Mouse (Mus musculus) small intestine, adult 2 months (tissue): ENCODE measurements around the gene Kcnq2. TPM values are rescaled to one million over a fixed set of nuclear protein-coding genes. Genes with fewer than 3 reads are reported as not detected.

Experiments used
- H3K27ac ChIP-seq: fragments of 200-500 bp; 2 replicates; pipeline ENCODE4 v1.5.1; 2012; ENCODE audit warnings: low read depth, low read length, control low read depth, inconsistent platforms; ENCODE audit not compliant: insufficient read depth
- H3K27me3 ChIP-seq: fragments of 200-500 bp; 2 replicates; pipeline ENCODE4 v1.6.1; 2012; ENCODE audit warnings: mild to moderate bottlenecking, moderate library complexity, low read length, inconsistent platforms; ENCODE audit not compliant: control insufficient read depth, insufficient read depth
- H3K36me3 ChIP-seq: fragments of 200-500 bp; 2 replicates; pipeline ENCODE4 v1.6.1; 2012; ENCODE audit warnings: mild to moderate bottlenecking, low read length, control low read depth, inconsistent platforms; ENCODE audit not compliant: control insufficient read depth, insufficient read depth
- H3K4me1 ChIP-seq: fragments of 200-500 bp; 2 replicates; pipeline ENCODE4 v1.6.1; 2012; ENCODE audit warnings: low read length, inconsistent platforms, mixed read lengths; ENCODE audit not compliant: control insufficient read depth, insufficient read depth, insufficient read length
- H3K4me3 ChIP-seq: fragments of 200-500 bp; 2 replicates; pipeline ENCODE4 v1.5.1; 2012; ENCODE audit warnings: low read depth, mild to moderate bottlenecking, control low read depth, inconsistent platforms, low read length, moderate library complexity
- CTCF ChIP-seq: fragments of 200-500 bp; IDR thresholded peaks from 2 replicates; pipeline ENCODE4 v1.5.1; 2012; ENCODE audit warnings: low read depth, mild to moderate bottlenecking, control low read depth, inconsistent platforms, low read length, moderate library complexity, mixed read lengths; ENCODE audit not compliant: insufficient replicate concordance, insufficient read length; ENCODE audit errors: extremely low read depth
- POLR2A ChIP-seq: fragments of 200-500 bp; IDR thresholded peaks from 2 replicates; pipeline ENCODE4 v1.6.1; 2012; ENCODE audit warnings: low read depth, mild to moderate bottlenecking, control low read depth, inconsistent platforms, low read length, moderate library complexity
- WGBS: fragments of 180-500 bp; shearing (Covaris S2); methylation state at CpG from one replicate; pipeline ENCODE4 v1.1.7; 2018; 5-methylcytosine and 5-hydroxymethylcytosine counted together
- polyA plus RNA-seq: library from polyadenylated mRNA; depleted of rRNA; stranded (reverse); fragments of >200 nt; gene quantifications from 2 replicates; pipeline ENCODE4 v1.2.3, GENCODE M21; 2012

Gene Kcnq2
- polyA plus RNA-seq, 1 experiment = 0.51 TPM

DNA sequence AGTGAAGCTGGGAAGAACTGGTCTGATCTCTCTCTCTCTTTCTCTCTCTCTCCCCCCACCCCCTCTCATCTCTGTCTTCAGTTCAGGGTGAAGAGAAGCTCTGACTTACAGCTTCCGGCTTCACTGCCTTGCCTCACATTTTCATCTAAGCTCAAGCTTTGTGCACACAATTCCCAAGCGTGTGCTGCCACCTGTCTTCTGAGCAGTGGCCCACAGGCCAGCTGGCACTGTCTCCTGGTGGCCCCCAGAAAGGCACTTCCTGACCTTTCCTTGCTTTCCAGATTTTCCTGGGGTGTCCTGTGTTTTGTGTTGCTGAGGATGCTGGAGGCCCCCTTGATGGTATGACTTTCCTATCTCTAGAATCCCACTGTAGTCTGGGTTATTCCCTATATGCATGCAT, 31.0 kb downstream of the Kcnq2 start:
- Histone ChIP-seq H3K4me1 (peaks cover 5% of the 10 kb centered on the region; the same call in 1 of the 2 replicates), H3K36me3 (no peaks in the 10 kb centered on the region), H3K27me3 (no peaks in the 10 kb centered on the region), H3K27ac (no peak overlapping the region), H3K4me3 (no peak overlapping the region)
- no peak for TF ChIP-seq CTCF
- no peak for TF ChIP-seq POLR2A
- 50% methylated on average over 2 of the region's 2 CpGs for WGBS

DNA sequence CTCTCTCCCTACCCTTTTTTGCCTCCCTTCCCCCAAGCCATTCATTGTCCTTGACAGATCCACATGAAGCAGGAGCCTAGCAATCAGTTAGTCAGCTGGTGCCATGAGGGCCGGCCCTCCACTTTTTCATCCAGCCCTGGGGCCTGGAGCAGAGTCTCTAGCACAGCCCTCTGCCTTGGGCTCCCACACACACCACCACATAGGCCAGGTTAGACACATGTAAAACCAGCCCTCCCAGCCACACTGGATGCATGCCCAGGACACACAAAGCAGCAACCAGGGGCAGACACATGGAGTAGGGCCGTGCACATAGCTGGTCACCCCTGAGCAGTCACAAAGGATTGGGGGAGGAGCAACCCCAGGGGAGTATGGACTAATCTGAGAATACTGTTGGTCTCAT, 32.9 kb downstream of the Kcnq2 start:
- Histone ChIP-seq H3K4me3 (no peak overlapping the region), H3K27me3 (no peaks in the 10 kb centered on the region), H3K4me1 (peaks cover 5% of the 10 kb centered on the region; the same call in 1 of the 2 replicates), H3K36me3 (no peaks in the 10 kb centered on the region), H3K27ac (no peak overlapping the region)
- 52% methylated on average over 2 of the region's 2 CpGs for WGBS
- TF ChIP-seq CTCF (no peak), POLR2A (no peak)

GRCm38 (mm10) chr2:181101626-181102025, 33.5 kb downstream of the Kcnq2 start:
- Histone ChIP-seq H3K36me3 (no peaks in the 10 kb centered on the region), H3K27ac (no peak overlapping the region), H3K4me1 (peaks cover 5% of the 10 kb centered on the region; the same call in 1 of the 2 replicates), H3K4me3 (no peak overlapping the region), H3K27me3 (no peaks in the 10 kb centered on the region)
- no peak for TF ChIP-seq POLR2A
- no peak for TF ChIP-seq CTCF
- WGBS = 69% methylated on average over 1 of the region's 1 CpGs

GRCm38 (mm10) chr2:181100087-181100486, 35.0 kb downstream of the Kcnq2 start:
- TF ChIP-seq POLR2A (no peak), CTCF (no peak)
- peaks cover 5% of the 10 kb centered on the region; the same call in 1 of the 2 replicates for H3K4me1 ChIP-seq
- H3K36me3 ChIP-seq = no peaks in the 10 kb centered on the region
- WGBS = 41% methylated on average over 2 of the region's 2 CpGs
- H3K4me3 ChIP-seq = no peak overlapping the region
- no peaks in the 10 kb centered on the region for H3K27me3 ChIP-seq
- no peak overlapping the region for H3K27ac ChIP-seq

DNA sequence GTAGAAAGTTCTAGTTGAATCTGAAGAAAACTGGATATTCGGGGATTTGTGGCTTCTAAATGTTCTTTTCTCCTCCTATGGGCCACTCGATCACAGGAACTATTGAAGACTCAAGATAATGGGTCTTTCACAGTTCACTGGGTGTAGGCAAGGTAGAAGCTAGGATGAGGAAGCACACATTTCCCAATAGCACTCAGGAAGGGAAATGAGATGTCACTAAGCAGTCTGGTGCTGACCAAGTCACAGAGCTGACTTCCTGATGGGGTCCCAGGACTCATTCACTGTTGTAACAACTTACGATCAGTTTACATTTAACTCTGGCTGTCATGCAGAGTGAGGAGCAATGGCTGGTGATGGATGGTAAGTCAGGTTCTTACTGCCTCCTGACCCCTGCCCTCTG, 45.0 kb downstream of the Kcnq2 start:
- Histone ChIP-seq H3K36me3 (no peaks in the 10 kb centered on the region), H3K4me3 (no peak overlapping the region), H3K27ac (no peak overlapping the region), H3K27me3 (no peaks in the 10 kb centered on the region), H3K4me1 (no peaks in the 10 kb centered on the region)
- TF ChIP-seq CTCF = no peak
- no peak for TF ChIP-seq POLR2A
- WGBS = 64% methylated on average over 3 of the region's 3 CpGs

DNA sequence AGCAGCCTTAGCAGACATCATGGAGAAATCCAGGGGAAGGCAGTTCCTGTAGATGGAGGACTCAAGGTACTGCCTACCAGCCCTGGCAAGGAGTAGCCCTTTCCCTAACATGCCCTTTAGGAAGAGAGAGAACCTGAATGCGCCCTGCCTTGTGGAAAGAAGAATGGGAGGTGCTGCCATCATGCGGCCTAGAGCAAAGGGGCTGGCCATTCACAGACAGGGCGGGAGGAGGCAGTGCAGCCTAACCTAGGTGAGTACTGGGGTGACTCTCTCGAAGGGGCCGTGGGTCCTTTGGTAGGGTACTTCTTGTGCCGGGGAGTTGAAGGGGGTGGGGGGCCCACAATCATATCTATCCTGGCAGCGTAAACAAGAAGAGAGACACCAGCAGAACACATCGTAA, 50.1 kb downstream of the Kcnq2 start:
- Histone ChIP-seq H3K4me1 (no peaks in the 10 kb centered on the region), H3K36me3 (no peaks in the 10 kb centered on the region), H3K27ac (no peak overlapping the region), H3K4me3 (no peak overlapping the region), H3K27me3 (no peaks in the 10 kb centered on the region)
- WGBS = 60% methylated on average over 8 of the region's 8 CpGs
- TF ChIP-seq CTCF = no peak
- no peak for TF ChIP-seq POLR2A

- Histone ChIP-seq H3K36me3 (no peaks in the 10 kb centered on the region), H3K27ac (no peak overlapping the region), H3K27me3 (no peaks in the 10 kb centered on the region), H3K4me1 (no peaks in the 10 kb centered on the region), H3K4me3 (no peak overlapping the region)
- TF ChIP-seq CTCF (no peak), POLR2A (no peak)
- 32% methylated on average over 4 of the region's 4 CpGs for WGBS
Observed at GRCm38 (mm10) chr2:181083945-181084344, 51.2 kb downstream of the Kcnq2 start.
